Mouse (Mus musculus): Measurements from ENCODE around the gene Fnip1. TPM values are rescaled to one million over a fixed set of nuclear protein-coding genes. Genes with fewer than 3 reads are reported as not detected.
"Not testable (repeated sequence)": the region's sequence is repeated elsewhere in the genome, so short reads cannot be mapped to it uniquely, and the experiment has no call there.

The Fnip1 gene
- 12.4 and 13.4 TPM in 2 replicates for polyA plus RNA-seq (2015; fragmentation: Nextera tagmentation; extraction: Ambion mirVana)

DNA sequence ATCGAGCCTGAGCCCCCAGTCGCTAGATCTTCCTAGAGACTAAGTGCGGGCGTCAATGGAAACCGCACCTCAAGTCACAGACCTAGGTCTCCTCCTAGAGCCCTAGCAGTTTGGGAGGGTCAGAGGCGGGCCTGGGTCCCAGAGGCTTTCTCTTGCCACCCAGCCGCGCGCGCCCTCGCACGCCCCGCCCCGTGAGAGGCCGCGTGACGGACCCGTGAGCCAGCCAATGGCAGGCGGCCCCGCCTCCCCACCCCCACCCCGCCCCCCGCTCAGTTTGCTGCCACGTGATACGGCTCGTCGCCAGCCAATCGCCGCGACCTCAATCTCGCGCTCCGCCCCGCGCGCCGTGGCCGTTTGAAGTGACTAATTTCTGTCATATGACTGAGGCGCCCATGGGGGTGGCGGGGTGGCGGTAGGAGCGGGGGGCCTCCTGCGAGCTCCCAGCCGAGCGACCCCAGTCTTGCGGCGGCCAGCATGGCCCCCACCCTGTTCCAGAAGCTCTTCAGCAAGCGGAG, at the start of gene Fnip1:
TSS of gene Fnip1 (plus strand) at position 377 of the 515 bp plus-strand sequence.
- H3K27ac ChIP-seq (ENCODE audit: low read length), result peak within 1 kb of the TSS; percentile 66
- peak within 1 kb of the TSS; percentile 94 for H3K9ac ChIP-seq (ENCODE audit: low read length)
- peak within 1 kb of the TSS; percentile 78 for H3K4me2 ChIP-seq (ENCODE audit: low read depth, low read length)
- no peaks in the 10 kb centered on the region for H3K9me3 ChIP-seq (replicated peaks; ENCODE audit: control insufficient read depth, low read length)
- peaks cover 4% of the 10 kb centered on the region; the same call in 1 of the 2 replicates for H3K4me1 ChIP-seq (ENCODE audit: control insufficient read depth, insufficient read depth, low read length)
- H3K27me3 ChIP-seq (ENCODE audit: control insufficient read depth, insufficient read depth, low read length), result no peaks in the 10 kb centered on the region
- ATAC-seq (ENCODE audit: insufficient read depth, low FRiP score), result peak; percentile 97
- no peaks in the 10 kb centered on the region for H3K36me3 ChIP-seq (ENCODE audit: control insufficient read depth, insufficient read depth, low read length)
- under 1% methylated on average over 47 of the region's 47 CpGs for WGBS
- H3K4me3 ChIP-seq (replicated peaks; ENCODE audit: low read length), result peak within 1 kb of the TSS; percentile 96

DNA sequence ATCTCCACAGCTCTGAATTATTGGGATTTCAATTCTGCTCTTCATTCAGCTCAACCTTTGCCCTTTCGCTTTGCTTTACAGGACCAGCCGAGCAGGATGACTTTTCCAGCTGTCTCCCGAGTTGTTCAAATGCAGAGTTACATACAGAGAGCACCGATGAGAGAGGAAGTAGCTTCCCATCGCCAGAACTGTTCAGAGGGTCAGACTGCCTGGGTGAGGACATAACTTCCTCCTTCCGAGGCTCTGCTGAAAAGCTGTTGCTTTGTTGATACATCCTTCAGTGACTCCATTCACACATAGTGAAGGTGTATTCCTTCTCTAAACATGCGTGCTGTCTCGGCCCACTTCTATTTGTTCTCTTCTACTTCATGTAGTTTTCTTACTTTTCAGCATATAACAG, 47.6 kb upstream of the Fnip1 start:
- Histone ChIP-seq H3K9ac (ENCODE audit: low read length) (no peak overlapping the region), H3K36me3 (ENCODE audit: control insufficient read depth, insufficient read depth, low read length) (no peaks in the 10 kb centered on the region), H3K9me3 (replicated peaks; ENCODE audit: control insufficient read depth, low read length) (no peaks in the 10 kb centered on the region), H3K4me1 (ENCODE audit: control insufficient read depth, insufficient read depth, low read length) (no peaks in the 10 kb centered on the region), H3K27ac (ENCODE audit: low read length) (no peak overlapping the region), H3K4me3 (replicated peaks; ENCODE audit: low read length) (no peak overlapping the region), H3K4me2 (ENCODE audit: low read depth, low read length) (no peak overlapping the region), H3K27me3 (ENCODE audit: control insufficient read depth, insufficient read depth, low read length) (no peaks in the 10 kb centered on the region)
- ATAC-seq (ENCODE audit: insufficient read depth, low FRiP score), result no peak
- 48% methylated on average over 8 of the region's 8 CpGs for WGBS

DNA sequence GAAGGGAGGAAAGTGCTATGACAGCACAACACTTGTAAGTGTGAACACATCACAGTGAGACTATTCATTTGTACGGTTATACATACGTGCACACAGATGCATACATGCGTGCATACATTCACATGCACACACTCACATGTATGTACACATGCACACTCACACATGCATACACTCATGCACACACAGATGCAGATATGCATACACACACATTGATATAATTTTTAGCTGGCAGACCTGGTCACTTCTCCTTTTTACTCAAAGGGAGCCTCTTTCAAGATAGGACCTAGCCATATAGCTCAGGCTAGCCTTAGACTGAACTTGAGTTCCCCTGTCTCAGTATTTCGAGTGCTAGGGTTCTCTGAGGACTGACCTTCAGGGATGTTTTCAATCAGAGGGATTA, 46.7 kb upstream of the Fnip1 start:
- H3K27me3 ChIP-seq (ENCODE audit: control insufficient read depth, insufficient read depth, low read length), result no peaks in the 10 kb centered on the region
- WGBS, result 84% methylated on average over 4 of the region's 4 CpGs
- no peak overlapping the region for H3K4me2 ChIP-seq (ENCODE audit: low read depth, low read length)
- H3K4me1 ChIP-seq (ENCODE audit: control insufficient read depth, insufficient read depth, low read length), result no peaks in the 10 kb centered on the region
- no peak overlapping the region for H3K9ac ChIP-seq (ENCODE audit: low read length)
- H3K9me3 ChIP-seq (replicated peaks; ENCODE audit: control insufficient read depth, low read length), result no peaks in the 10 kb centered on the region
- no peaks in the 10 kb centered on the region for H3K36me3 ChIP-seq (ENCODE audit: control insufficient read depth, insufficient read depth, low read length)
- no peak overlapping the region for H3K4me3 ChIP-seq (replicated peaks; ENCODE audit: low read length)
- H3K27ac ChIP-seq (ENCODE audit: low read length), result no peak overlapping the region
- no peak for ATAC-seq (ENCODE audit: insufficient read depth, low FRiP score)

DNA sequence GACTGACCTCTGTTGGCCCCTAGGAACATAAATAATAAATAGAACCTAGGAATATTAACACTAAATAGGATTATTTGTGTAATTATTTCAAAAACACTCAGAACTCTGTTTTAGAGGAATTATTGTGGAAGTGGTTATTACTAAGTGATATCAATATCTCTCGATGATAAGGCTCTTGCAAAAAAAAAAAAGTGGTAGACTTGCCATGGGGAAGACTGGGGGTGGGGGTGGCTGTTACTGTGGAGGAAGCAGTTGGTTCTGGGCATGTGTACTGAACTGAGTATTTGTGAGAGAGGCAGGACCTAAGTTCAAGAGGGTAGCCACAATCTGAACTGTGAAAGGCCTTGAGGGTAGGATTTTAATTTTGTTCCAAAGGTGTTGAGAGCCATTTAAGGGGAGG, 41.3 kb upstream of the Fnip1 start:
- WGBS, result 59% methylated on average over 1 of the region's 1 CpGs
- ATAC-seq (ENCODE audit: insufficient read depth, low FRiP score), result no peak
- H3K4me2 ChIP-seq (ENCODE audit: low read depth, low read length), result no peak overlapping the region
- no peaks in the 10 kb centered on the region for H3K27me3 ChIP-seq (ENCODE audit: control insufficient read depth, insufficient read depth, low read length)
- no peak overlapping the region for H3K4me3 ChIP-seq (replicated peaks; ENCODE audit: low read length)
- H3K27ac ChIP-seq (ENCODE audit: low read length), result no peak overlapping the region
- H3K36me3 ChIP-seq (ENCODE audit: control insufficient read depth, insufficient read depth, low read length), result no peaks in the 10 kb centered on the region
- H3K4me1 ChIP-seq (ENCODE audit: control insufficient read depth, insufficient read depth, low read length), result no peaks in the 10 kb centered on the region
- H3K9ac ChIP-seq (ENCODE audit: low read length), result no peak overlapping the region
- H3K9me3 ChIP-seq (replicated peaks; ENCODE audit: control insufficient read depth, low read length), result no peaks in the 10 kb centered on the region

DNA sequence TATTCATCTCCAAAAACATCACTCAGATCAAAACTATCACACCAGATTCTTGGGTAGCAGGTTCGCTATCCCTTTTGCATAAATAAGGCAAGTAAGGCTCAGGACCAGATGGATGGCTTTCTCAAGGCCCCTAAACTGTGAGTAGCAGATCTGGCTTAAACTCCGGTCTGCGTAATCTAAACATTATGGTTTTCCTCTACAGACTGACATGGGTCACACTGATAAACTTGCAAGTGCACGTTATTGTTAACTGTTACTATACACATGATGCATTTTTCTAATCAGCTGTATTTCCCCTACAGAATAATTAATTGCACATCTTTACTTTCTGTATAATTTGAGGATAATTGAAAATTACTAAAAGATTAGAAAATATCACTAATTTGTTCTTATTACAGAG, 39.9 kb upstream of the Fnip1 start:
- Histone ChIP-seq H3K9me3 (replicated peaks; ENCODE audit: control insufficient read depth, low read length) (no peaks in the 10 kb centered on the region), H3K27ac (ENCODE audit: low read length) (no peak overlapping the region), H3K4me1 (ENCODE audit: control insufficient read depth, insufficient read depth, low read length) (no peaks in the 10 kb centered on the region), H3K4me2 (ENCODE audit: low read depth, low read length) (no peak overlapping the region), H3K36me3 (ENCODE audit: control insufficient read depth, insufficient read depth, low read length) (no peaks in the 10 kb centered on the region), H3K9ac (ENCODE audit: low read length) (no peak overlapping the region), H3K27me3 (ENCODE audit: control insufficient read depth, insufficient read depth, low read length) (no peaks in the 10 kb centered on the region), H3K4me3 (replicated peaks; ENCODE audit: low read length) (no peak overlapping the region)
- WGBS, result 43% methylated on average over 4 of the region's 4 CpGs
- no peak for ATAC-seq (ENCODE audit: insufficient read depth, low FRiP score)

DNA sequence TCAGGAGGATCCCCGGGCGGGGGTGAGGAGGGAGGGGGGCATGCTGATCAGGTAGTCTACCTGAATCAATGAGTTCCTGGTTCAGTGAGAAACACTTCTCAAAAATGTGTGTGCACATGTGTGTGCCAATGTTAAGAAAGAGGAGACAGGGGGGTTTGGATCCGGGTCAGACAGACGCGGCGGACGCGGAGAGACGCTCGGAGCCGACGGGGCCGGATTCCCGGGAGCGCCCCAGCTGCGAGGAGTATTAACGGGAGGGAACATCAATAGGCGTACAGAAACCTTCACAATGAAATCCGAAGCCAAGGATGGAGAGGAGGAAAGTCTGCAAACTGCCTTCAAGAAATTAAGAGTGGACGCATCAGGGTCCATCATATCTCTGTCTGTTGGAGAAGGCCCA, 37.2 kb upstream of the Fnip1 start:
- not testable (repeated sequence) for H3K9me3 ChIP-seq (replicated peaks; ENCODE audit: control insufficient read depth, low read length); H3K27me3 ChIP-seq (ENCODE audit: control insufficient read depth, insufficient read depth, low read length); H3K4me3 ChIP-seq (replicated peaks; ENCODE audit: low read length); H3K27ac ChIP-seq (ENCODE audit: low read length); H3K9ac ChIP-seq (ENCODE audit: low read length); ATAC-seq (ENCODE audit: insufficient read depth, low FRiP score); H3K36me3 ChIP-seq (ENCODE audit: control insufficient read depth, insufficient read depth, low read length); H3K4me2 ChIP-seq (ENCODE audit: low read depth, low read length); H3K4me1 ChIP-seq (ENCODE audit: control insufficient read depth, insufficient read depth, low read length)
- WGBS, result 92% methylated on average over 20 of the region's 20 CpGs

DNA sequence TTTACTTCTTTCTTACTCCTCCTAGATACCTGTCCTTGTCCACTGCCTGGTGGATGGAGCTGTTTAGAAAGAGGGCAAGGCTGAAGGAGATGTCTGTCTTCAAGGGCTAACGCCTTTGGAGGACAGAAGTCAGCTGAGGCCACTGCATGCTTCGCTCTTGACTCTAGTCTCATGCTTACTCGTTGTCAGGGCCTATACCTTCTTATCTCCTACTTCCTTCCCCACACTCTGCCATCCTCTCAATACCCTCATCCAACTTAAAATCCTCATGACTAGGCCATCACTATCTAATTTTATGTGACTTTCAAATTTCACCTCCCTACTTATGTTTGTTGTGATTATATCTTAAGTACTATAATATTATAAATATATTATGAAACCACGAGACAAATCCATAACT, 33.1 kb upstream of the Fnip1 start:
- Histone ChIP-seq H3K4me1 (ENCODE audit: control insufficient read depth, insufficient read depth, low read length) (no peaks in the 10 kb centered on the region), H3K9me3 (replicated peaks; ENCODE audit: control insufficient read depth, low read length) (no peaks in the 10 kb centered on the region), H3K27ac (ENCODE audit: low read length) (no peak overlapping the region), H3K4me3 (replicated peaks; ENCODE audit: low read length) (no peak overlapping the region), H3K9ac (ENCODE audit: low read length) (no peak overlapping the region), H3K36me3 (ENCODE audit: control insufficient read depth, insufficient read depth, low read length) (no peaks in the 10 kb centered on the region), H3K27me3 (ENCODE audit: control insufficient read depth, insufficient read depth, low read length) (no peaks in the 10 kb centered on the region), H3K4me2 (ENCODE audit: low read depth, low read length) (no peak overlapping the region)
- WGBS, result 77% methylated on average over 4 of the region's 4 CpGs
- no peak for ATAC-seq (ENCODE audit: insufficient read depth, low FRiP score)

DNA sequence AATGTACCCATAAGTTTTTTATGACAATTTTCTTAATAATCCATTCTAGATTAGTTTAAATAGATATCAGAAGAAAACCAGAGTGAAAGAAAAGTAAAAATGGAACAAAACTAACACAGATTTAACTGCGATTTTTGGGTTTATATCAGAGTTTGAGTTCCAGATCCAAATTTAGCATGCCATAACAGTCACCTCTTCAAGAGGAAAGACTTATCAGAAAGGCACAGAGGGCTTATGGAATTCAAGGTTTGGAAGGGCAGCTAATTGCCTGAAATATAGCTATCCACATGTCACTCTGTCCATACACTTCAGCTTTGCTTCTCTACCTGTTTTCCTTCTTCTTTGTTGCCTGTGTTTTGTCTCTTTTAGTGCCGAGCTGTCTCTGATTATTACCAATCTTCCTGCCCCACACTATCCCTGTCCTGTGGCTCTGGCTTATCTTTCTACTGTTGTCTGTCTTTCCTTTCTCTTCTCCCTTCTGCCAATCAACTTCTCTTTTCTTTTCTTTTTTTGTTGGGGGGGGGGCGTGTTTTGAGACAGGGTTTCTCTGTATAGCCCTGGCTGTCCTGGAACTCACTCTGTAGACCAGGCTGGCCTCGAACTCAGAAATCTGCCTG, 31.0 kb upstream of the Fnip1 start:
- H3K9ac ChIP-seq (ENCODE audit: low read length), result no peak overlapping the region

DNA sequence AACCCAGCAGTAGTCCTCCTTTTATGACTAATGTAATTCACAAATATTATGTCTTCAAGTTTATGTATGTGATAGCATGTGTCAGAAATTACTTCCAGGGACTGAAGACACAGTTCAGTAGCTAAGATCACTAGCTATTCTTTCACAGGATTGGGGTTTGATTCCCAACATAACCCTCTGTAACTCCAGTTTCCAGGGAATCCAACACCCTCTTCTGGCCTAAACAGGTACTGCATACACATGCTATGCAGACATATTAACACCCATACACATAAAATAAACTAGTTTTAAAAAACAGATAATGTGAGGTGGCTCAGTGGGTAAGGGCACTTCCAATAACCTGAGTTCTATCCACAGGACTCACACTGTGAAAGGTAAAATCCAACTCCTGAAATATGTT, 27.4 kb upstream of the Fnip1 start:
- Histone ChIP-seq H3K9me3 (replicated peaks; ENCODE audit: control insufficient read depth, low read length) (no peaks in the 10 kb centered on the region), H3K4me1 (ENCODE audit: control insufficient read depth, insufficient read depth, low read length) (no peaks in the 10 kb centered on the region), H3K4me3 (replicated peaks; ENCODE audit: low read length) (no peak overlapping the region), H3K27ac (ENCODE audit: low read length) (no peak overlapping the region), H3K27me3 (ENCODE audit: control insufficient read depth, insufficient read depth, low read length) (no peaks in the 10 kb centered on the region), H3K4me2 (ENCODE audit: low read depth, low read length) (no peak overlapping the region), H3K36me3 (ENCODE audit: control insufficient read depth, insufficient read depth, low read length) (no peaks in the 10 kb centered on the region), H3K9ac (ENCODE audit: low read length) (no peak overlapping the region)
- no peak for ATAC-seq (ENCODE audit: insufficient read depth, low FRiP score)

More for the DNA sequence above, 31.0 kb upstream of the Fnip1 start:
- Histone ChIP-seq H3K4me3 (replicated peaks; ENCODE audit: low read length) (no peak overlapping the region), H3K27me3 (ENCODE audit: control insufficient read depth, insufficient read depth, low read length) (no peaks in the 10 kb centered on the region), H3K27ac (ENCODE audit: low read length) (no peak overlapping the region), H3K4me2 (ENCODE audit: low read depth, low read length) (no peak overlapping the region), H3K36me3 (ENCODE audit: control insufficient read depth, insufficient read depth, low read length) (no peaks in the 10 kb centered on the region), H3K9me3 (replicated peaks; ENCODE audit: control insufficient read depth, low read length) (no peaks in the 10 kb centered on the region), H3K4me1 (ENCODE audit: control insufficient read depth, insufficient read depth, low read length) (no peaks in the 10 kb centered on the region)
- no peak for ATAC-seq (ENCODE audit: insufficient read depth, low FRiP score)
- WGBS, result 69% methylated on average over 4 of the region's 4 CpGs
